Mouse (Mus musculus): ENCODE measurements at regions not wholly inside any gene's neighbourhood (a gene's known extent, or its start where the extent isn't known, plus 50 kb on each side); places are given as distances from the start of the nearest gene placed in this dataset.
"Not testable (repeated sequence)": the region's sequence is repeated elsewhere in the genome, so short reads cannot be mapped to it uniquely, and the experiment has no call there.

DNA sequence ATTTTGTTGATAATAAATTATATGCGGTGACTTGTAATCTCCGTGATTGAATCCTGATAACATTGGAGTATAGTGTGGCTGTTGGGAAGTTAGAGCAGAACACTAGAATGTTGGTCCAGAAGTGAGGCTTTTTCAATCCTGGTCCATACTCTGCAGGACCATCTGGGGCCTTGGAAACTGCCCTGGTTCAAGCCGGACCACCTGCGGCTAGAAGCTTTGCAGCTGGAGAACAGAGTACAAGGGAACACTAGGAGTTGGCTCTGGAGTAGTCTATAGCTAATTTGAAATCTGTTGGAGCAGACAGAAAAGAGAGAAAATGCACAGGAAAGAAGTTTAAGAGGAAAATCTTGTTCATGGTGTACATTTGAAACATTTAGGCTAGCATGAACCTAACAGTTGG, 79.0 kb downstream of the Casp12 start:
- no peak for DNase-seq

DNA sequence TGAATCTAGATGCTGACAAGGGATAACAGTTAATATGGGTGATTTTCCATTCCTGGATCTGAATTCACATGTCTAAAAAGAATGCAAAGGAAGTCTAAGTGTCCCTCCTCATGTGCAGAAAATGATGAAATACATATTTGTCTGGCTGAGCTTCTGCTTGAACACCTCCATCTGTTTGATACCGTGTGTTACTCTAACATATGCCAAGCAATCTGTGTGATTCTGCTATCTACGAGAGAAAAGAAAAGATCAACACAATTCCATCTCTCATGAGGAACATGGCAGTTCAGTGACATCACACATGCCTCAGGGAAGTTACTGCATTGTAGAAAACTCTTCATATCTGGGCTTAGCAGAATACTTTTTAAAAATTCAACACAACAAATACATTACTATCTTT, 103.0 kb downstream of the Casp12 start:
- DNase-seq, result no peak

DNA sequence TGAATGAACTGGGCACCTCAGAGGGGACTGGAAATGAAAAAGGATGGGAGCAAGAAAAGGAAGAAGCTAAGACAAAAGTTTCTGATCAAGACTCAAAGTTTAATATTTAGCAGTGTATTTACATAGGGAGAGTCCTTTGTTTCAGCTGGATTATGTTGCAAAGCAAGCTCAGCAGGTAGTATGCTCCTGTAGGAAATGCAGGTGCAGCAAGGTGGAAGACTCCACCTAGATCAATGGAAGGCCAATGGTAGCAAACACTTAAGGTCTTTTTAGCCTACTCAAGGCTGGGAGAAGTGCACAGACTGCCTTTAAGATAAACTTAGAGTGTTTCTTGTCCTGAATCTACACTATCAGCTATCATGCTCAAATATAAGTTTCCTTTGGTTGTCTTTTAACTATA, 111.4 kb downstream of the Casp12 start:
- DNase-seq, result no peak

DNA sequence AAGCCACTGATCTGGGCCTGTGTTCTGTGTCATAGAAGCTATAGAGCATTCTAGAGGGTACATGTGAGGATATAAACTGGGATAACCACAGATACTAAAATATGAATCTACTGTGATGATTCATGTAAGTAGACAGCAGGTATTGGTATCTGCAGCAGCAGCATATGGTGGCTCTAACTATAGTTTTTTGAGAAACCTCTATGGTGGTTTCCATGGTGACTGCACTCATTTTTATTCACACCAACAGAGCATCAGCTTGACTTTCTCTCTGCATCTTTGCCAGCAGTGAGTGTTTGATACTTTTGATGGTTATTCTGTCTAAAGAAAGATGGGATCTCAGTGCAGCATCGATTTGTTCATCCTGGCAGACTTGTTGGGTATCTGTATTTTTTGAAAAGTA, 126.8 kb downstream of the Casp12 start:
- DNase-seq, result no peak

DNA sequence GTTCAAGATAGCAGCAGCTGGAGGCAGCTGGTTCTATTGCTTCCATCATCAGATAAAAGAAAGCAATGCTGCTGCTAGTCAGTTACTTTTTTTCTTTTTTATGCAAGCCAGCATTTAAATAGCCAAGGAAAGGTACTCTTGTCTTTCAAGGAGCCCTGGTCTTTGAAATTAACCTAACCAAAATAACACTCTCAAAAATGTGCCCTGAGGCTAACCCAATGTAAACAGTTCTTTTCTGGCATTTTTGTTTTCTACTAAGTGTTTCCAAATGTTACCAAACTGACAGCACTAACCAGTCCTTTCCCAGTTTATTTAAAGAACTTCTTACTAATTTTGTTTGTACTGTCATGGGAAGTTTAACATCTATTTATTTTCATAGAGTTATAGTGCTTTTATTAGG, 129.0 kb downstream of the Casp12 start:
- peak in 1 of 2 experiments; percentile 7 for DNase-seq

DNA sequence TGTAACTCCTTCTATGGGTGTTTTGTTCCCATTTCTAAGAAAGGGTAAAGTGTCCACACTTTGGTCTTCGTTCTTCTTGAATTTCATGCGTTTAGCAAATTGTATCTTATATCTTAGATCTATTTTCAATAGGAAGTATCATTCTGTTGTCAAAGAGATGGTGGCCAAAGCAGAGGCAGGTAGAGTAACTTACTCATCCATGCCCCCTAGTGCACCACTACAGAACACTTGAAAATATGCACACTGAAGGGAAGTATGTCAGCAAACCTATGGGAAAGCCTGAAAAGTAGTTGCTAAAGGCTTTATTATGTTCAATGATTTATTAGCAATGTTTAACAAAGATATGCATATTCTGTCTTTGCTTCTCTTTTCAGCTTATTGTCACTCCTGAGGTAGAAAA, 140.0 kb downstream of the Casp12 start:
- DNase-seq, result no peak

DNA sequence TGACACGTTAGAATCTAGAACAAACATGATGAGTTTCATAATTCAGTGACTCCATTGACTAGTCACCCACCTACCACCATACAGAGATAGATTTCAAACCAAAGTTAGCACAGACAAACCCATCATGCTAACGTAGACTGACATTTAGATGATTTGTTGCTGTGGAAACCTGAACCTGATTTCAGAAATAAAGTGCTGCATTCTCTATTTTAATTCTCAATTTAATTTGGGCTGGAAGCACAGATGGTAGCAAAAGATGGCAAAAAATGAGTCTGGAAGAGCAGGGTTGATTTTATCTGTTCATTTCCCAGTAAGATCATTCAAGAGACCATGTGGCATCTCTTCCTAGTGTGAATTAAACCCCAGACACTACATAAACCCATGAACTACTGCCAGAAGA, 151.6 kb downstream of the Casp12 start:
- DNase-seq, result no peak

DNA sequence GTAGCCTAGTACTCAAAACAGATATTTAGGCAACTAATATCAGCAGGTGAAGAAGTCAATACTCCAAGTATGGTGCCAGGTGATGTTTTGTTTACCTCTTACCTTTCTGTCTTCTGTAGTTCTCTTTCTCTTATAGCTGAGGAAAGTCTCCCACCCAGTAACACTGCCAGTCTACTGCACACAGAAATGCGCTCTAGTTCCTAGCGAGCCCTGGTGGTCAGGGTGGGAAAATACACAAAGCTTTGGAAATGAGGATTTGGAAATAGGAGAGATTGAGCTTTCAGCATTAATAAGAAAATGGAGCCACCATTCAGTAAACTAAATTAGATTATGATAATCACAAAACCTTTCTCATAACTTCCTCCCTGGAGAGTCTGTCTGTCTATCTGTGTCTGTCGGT, 153.1 kb downstream of the Casp12 start:
- DNase-seq, result no peak

DNA sequence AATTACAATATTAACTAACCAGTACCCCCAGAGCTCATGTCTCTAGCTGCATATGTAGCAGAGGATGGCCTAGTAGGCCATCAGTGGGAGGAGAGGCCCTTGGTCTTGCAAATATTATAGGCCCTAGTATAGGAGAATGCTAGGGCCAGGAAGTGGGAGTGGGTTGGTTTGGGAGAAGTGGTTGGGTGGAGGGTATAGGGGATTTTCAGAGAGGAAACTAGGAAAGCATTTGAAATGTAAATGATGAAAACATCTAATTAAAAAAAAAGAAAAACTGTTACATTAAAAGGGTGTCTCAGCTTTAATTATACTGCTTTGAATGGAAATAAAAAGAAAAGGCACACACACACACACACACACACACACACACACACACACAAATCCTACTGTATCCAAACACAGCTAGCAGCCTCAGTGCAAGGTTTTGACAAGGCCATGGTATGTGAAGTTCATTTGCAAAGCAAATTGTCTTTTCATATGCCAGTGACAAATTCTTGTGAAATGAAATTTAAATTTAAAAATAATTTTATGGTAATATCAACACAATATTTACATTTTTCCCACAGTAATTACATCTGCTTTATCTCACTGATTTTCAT, 180.6 kb downstream of the Casp12 start:
- DNase-seq, result no peak

DNA sequence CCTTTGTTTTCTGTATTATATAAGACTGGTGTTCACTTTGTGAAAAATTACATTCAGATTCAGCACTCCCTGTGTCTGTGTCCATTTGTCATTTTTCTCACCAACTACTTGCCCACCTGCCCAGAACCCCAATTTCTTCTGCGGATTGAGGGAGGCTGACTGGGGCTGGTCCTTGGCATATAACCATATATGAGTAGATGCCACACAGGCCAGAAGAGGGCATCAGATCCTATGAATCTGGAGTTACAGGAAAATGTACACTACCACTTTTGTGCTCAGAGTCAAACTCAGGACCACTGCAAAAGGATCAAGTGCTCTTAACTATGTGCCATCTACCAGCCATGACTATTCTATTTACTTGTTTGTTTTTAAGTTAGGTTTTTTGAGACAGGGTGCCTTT, 197.4 kb downstream of the Casp12 start:
- DNase-seq, result no peak

DNA sequence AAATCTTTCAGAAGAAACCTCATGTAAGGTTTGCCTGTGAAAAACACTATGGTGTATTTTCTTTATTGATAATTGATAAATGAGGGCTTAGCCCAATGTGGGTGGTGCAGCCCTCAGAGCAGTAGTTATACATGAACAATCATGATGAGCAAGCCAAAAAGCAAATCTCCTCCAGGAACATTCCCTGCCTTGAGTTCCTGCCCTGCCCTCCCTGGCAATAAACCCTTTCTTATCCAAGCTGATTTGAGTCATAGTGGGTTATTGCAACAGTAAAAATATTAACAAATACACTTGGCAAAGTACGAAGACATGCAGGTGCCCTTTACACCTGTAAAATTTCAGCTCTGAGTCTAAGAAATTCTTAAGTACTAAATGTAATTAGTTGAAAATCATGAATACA, 229.8 kb downstream of the Casp12 start:
- DNase-seq, result no peak

DNA sequence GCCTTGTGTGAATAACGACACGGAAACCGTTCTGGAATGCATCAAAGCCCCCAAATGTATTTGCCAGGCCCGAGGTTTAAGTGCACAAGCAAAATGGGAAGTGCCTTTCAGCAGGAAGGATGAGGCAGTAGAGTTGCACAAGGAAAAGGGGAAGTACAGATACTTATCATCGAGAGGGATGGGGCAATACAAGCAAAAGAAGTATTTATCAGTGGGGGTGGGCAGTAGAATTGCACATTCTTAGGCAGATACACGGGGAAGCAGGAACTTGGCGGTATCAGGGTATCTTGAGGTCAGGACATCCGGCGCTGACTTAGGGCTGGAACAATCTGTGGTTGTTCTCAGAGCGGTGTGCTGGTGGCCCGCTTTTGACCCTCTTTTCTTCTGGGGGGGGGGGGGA, 232.9 kb downstream of the Casp12 start:
- DNase-seq, result not testable (repeated sequence)

DNA sequence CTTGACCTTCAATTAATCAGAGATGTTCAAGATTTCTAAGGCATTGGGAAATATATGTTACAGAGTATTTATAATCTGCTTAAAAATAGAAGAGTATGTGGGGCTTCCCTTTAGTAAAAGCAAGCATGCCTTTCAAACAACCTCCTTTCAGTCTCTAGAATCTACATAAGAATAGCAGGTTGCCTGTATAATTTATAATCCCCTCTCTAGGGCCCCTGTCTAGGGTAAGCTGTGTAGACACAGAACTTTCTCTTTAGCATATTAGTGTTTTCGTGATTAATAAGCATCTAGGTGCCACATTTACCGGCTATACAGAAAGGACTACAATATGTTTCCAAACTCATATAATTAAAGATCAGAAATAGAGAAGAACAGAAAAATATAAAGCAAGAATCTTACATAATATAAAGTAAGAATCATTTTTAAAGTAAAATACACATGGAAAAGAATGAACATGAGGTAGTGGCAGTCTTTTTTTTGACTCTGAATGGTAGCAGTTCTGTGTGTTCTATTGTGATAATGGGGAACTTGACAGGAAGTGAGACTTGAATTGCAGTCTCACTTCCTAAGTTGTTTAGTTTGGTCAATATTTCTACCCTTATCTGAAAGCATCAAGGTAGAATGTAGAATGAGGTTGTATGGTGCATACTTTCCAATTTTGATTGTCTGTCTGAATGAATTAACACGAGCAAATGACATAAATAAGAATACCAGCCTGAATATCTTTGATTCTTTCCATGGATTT, 250.8 kb downstream of the Casp12 start:
- DNase-seq, result no peak

DNA sequence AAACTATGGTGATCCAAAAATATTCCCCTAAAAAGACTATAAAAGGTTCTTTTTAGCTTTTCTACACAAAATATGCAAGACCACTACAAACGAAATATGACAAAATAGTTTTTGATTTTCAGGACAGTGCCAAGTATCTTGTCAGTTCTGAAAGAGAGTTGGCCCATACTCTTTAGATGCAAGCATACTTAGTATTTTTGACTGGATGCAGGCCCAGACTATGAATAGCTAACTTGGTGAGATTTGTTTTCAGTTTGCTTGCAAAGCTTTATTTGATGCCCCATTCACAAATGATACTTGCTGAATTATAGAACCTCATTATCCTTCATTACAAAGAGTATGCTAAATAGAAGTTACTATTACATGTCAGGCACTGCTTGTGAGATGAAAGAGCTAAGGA, 258.8 kb downstream of the Casp12 start:
- DNase-seq, result no peak

DNA sequence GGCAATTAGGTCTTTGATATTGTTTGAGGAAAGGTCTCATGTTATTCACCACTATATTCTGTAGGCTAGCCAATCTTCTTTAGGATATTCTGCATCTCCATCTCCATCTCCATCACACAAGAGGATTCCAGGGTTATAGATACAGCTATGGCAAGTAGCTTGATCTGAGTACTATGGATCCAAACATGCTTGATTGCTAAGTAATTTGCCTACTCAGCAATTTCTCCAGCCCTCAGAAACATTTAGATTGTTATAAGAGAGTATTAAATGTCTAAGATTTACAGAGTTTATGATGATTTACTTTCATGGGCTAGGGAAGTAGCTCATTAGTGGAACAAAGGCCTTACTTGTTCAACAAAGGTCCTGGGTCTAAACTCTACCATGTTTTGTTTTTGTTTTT, 259.8 kb downstream of the Casp12 start:
- no peak for DNase-seq

DNA sequence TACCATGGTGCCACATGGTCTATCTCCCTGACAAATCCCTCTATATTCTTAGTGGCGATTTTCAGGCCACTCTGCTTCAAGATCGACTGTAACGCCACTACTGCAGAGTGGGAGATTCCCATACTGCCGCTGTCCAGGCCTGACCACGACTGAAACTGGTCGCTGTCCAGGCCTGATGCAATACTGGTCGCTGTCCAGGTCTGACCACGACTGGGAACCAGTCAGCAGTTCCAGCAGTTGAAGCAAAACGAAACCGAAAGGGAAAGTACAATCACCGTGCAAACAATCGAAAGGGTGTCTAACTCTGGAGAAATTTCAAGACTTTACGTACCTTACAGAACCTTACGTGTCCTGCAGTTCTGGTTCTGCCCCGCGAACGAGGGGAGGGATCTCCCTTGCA, 271.5 kb downstream of the Casp12 start:
- no peak for DNase-seq

DNA sequence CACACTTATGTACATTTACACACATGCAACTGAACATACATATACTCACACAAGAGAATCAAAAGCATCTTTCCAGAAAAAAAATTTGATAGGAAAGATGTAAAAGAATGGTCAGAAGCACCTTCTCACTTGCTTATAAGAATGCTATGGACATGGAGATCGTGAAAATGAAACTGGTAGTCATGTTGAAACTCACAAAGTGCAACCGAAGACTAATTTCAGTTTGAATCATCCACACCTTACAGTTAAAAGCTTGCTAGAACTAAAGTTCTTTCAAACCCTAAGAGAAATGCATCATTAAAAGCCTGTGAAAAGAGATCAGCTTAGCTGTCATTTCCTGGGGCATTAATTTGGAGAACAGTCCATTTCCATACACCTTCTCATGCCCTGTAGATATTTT, 278.2 kb downstream of the Casp12 start:
- DNase-seq, result no peak

DNA sequence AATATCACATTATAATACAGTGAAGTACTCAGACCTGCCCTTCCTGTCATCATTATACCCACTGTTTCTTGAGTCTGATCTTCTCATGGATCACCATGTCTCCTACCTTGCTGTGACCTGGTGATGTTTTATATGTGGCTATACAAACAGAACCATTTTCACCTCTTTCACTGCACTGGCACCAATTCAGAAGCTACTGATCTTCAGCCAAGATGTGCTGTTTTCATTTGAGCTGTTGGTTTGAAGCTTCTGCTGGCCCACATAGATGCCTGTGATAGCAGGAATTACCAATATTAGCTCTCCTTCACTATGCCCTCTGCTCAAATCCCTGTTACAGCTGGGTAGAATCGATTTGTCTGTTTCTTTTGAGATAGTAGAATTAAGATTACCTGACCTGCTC, 282.3 kb downstream of the Casp12 start:
- no peak for DNase-seq

DNA sequence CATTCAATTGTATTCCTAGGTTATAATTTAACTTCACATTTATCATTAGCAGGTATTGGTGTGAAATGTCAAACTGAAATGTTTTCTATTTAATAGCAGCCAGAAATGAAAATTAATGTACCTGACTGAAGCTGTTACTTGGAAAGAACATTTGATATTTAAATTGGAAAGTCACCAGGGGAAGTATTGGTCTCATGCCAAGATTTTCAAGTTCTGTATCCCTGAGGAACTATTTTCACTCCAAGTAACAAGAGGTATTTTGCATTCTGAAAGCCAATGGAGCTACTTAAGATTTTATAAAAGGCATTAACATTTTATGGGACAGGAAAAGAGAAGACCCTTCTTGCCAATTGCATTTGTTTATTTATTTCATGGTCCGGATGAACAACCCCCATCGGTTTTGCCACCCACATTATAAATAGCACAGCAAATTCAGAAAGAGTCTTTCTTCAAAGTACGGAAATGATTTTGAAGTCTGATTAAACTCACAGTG, 289.3 kb downstream of the Casp12 start:
- no peak for DNase-seq

DNA sequence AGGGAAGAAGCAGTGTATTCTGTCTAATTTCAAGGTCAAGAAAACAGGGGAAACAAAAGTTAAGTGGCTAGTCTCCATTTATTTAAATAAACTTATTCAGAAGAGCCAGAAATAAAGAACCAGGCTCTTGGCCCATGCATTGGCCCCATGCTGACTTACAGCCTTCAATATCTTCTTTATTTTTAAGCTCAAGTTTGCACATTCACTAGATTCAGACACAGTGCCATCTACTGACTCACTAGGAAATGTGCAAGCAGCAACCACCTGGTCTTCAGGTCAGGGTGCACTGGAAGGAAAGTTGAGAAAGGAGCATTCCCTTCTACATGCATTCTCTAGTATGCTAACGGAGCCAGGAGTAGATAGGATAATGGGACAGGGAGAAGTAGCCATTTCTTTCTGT, 289.7 kb downstream of the Casp12 start:
- DNase-seq, result peak in 1 of 2 experiments; percentile 7

DNA sequence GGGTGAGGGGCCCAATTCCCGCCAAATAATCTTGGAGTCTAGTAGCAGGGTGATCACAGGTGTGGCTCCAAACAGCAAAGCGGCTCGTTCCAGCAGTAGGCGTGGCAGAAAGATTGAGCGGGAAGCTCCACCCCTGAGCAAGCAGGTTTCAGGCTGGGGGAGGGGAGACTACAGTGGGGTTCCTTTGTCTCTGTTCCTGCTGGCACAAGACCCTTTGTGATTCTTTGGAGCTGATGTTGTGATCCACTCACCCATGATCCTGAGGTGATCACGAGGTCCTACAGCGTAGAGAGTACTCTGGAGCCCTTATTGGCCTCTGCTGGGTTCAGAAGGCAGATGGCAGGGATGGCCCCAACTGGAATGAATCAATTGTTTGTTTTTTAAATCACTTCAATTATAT, 318.7 kb downstream of the Casp12 start:
- DNase-seq, result no peak

DNA sequence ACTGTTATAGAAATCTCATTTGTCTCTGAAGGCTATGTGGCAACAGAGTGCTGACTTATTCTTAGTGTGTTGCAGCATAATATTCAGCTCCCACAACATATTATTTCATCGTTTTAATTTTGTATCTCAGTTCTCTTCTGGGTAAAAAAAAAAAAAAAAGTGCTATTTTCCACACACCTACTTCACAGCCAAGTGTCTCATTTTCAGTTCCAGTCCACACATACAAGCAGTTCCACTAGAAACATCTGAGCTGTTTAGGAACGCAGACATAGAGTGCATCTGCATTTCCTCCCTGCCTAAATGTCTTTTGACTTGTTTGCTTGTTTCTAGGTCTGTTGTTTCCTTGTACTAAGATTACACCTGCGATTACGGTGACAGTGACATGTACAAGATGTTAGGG, 328.3 kb downstream of the Casp12 start:
- no peak for DNase-seq

DNA sequence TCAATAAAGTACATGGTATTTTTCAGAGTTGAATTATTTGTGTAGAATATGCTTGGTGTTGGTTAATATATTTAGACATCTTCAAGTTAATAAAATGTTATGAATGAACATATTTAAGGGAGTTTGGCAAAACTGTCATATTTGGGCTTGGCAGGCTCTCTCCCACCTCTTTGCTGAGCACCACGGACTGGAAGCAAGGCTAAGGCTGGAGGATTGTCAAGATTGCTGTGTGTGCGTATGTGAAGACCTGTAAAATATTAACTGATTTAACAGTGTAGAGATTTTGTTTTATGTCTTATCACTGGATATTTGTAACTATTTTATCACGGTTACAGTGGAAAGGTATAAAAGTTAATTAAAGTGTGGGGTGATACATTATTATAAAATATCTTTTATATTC, 363.3 kb downstream of the Casp12 start:
- no peak for DNase-seq

DNA sequence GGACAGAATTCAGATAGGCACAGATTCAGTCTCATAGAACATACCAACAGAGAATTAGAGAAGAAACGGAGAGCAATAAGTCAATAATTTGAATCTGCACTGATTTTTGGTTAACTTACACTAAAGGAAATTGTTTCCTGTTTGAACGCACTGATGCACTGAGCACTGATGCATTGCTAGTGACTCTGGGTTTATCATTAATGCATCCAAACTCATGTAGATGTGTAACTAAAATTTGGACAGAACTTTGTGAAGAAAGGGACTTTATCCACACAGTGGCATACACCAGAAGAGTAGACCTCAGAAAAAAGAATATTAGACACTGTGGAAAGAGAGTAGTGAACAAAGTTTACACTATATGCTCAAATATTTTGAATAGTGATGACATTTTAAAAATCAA, 364.2 kb downstream of the Casp12 start:
- DNase-seq, result no peak

DNA sequence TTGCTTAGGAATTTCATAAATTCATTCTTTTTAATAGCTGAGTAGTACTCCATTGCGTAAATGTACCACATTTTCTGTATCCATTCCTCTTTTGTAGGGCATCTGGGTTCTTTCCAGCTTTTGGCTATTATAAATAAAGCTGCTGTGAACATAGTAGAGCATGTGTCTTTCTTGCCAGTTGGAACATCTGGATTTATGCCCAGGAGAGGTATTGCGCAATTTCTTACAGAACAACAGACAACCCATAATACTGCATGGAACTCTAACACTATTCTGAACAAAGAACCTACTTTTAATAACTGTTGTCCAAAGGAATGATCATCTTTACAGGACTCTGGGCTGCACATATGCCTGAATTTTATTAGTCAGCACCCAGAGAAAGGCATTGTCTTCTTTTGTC, 373.4 kb downstream of the Casp12 start:
- DNase-seq, result not testable (repeated sequence)
